ENCODE assay signal across 9 mouse cellular contexts in the genomic region with DNA sequence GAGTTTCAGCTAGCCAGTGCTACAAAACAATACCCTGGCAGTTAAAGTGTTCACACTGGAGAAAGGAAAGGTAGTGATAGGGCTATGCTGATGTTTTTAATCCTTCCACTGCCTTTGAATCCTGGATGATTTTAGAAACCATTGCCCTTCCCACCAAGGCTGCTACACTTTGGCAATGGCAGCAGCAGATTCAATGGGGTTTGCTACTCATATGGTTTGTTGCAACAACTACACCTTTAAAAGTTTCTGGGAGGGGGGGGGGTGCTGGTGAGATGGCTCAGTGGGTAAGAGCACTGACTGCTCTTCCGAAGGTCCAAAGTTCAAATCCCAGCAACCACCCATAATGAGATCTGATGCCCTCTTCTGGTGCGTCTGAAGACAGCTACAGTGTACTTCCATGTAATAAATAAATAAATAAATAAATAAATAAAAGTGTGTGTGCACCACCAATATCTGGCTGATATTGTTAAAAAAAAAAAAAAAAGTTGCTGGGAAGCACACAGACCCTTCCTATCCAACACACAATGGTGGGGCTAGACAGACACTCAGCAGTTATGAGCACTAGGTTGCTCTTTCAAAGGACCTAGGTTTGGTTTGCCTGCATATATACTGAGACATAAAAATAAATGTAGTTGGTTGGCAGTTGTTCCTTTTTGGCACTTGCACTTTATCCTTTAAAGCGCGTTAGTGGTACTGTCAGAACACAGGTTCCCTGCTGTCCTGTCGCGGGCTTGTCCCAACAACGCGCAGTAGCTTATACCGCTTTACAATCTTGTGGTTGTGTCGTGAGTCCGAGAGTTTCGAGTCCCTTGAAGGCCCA. TPM values are rescaled to one million over a fixed set of nuclear protein-coding genes. Genes with fewer than 3 reads are reported as not detected.
DNase-seq lines count a peak whose midpoint lies in the region; ATAC-seq and TF ChIP-seq lines count a peak whose summit lies in the region.
"Had no signal": no experiment of that assay in that cellular context is flagged by ENCODE, and none has a peak within 500 bp of the region (broad histone marks: within the 10 kb centered on the region; RNA-seq: fewer than 3 reads in every experiment).

No protein-coding gene starts in this region.

- H3K9me3 ChIP-seq in forebrain, embryonic 10.5 days: no peaks in the 10 kb centered on the region
- H3K9me3 ChIP-seq in forebrain, embryonic 16.5 days (ENCODE audit: control insufficient read depth, low read length): no peaks in the 10 kb centered on the region
- H3K9me3 ChIP-seq in CH12.LX (replicated peaks; ENCODE audit: low read length): no peaks in the 10 kb centered on the region
- H3K9me3 ChIP-seq in limb, embryonic 14.5 days (ENCODE audit: control insufficient read depth, low read length): no peaks in the 10 kb centered on the region

- H3K79me2 ChIP-seq in CH12.LX (replicated peaks; ENCODE audit: control insufficient read depth, extremely low read depth, insufficient read depth, poor library complexity, severe bottlenecking): peaks cover 14% of the 10 kb centered on the region; the same call in 1 of the 2 replicates

- TF ChIP-seq POLR2A in CH12.LX (IDR thresholded peaks at IDR 0.05; ENCODE audit: low read depth, low read length): no peak
- no peak for TF ChIP-seq POLR2A in limb, embryonic 14.5 days (IDR thresholded peaks at IDR 0.05; ENCODE audit: borderline replicate concordance, extremely low read depth, insufficient read depth, insufficient read length)

- peak overlapping the region; percentile 88 for H3K4me3 ChIP-seq in forebrain, embryonic 10.5 days
- no peak overlapping the region for H3K4me3 ChIP-seq in forebrain, embryonic 16.5 days (replicated peaks; ENCODE audit: low read length)
- H3K4me3 ChIP-seq in CH12.LX (replicated peaks in 1 of 3; ENCODE audit: low read depth in 2 of 3, low read length in 2 of 3, poor library complexity in 1 of 3): peak overlapping the region; percentile 27 to 40 (median 28)
- peak overlapping the region; percentile 76 for H3K4me3 ChIP-seq in limb, embryonic 14.5 days (replicated peaks; ENCODE audit: low read length)

- peak in 1 of 2 experiments; percentile 13; a peak in 1 of 4 replicates for TF ChIP-seq CTCF in CH12.LX (conservative IDR thresholded peaks at IDR 0.05 in 1 of 2, IDR thresholded peaks at IDR 0.05 in 1 of 2; ENCODE audit: low read depth in 2 of 2, low read length in 2 of 2)

- no peak for DNase-seq in forebrain, embryonic 10.5 days (ENCODE audit: extremely low spot score, low spot score)
- DNase-seq in CH12.LX (ENCODE audit: extremely low read depth): no peak
- peak; percentile 22 to 47 for DNase-seq in heart, postnatal 10 days
- DNase-seq in limb, embryonic 14.5 days (ENCODE audit: low spot score): no peak
- no peak for DNase-seq in spleen, postnatal 4 days (ENCODE audit: low spot score in 2 of 2)
- no peak for DNase-seq in frontal cortex, postnatal 10 days (ENCODE audit: low spot score in 2 of 2)

- no peak for TF ChIP-seq RAD21 in CH12.LX (IDR thresholded peaks at IDR 0.05; ENCODE audit: low read depth, low read length)

- no peak for TF ChIP-seq EP300 in CH12.LX (IDR thresholded peaks at IDR 0.05; ENCODE audit: low read length)

- no peak overlapping the region for H3K9ac ChIP-seq in forebrain, embryonic 16.5 days (replicated peaks; ENCODE audit: low read depth, low read length)
- H3K9ac ChIP-seq in CH12.LX (ENCODE audit: insufficient read depth, low read depth): peak overlapping the region; percentile 29; the same call in 1 of the 2 replicates
- H3K9ac ChIP-seq in limb, embryonic 14.5 days (ENCODE audit: low read depth, low read length, severe bottlenecking): no peak overlapping the region

- peaks cover 14% of the 10 kb centered on the region for H3K4me1 ChIP-seq in forebrain, embryonic 10.5 days
- H3K4me1 ChIP-seq in forebrain, embryonic 16.5 days (replicated peaks; ENCODE audit: control insufficient read depth, insufficient read depth, low read length): peaks cover 8% of the 10 kb centered on the region
- peaks cover 4 to 19% of the 10 kb centered on the region in 2 experiments; a peak in 3 of 4 replicates for H3K4me1 ChIP-seq in CH12.LX (ENCODE audit: control insufficient read depth in 1 of 2, insufficient read depth in 2 of 2)
- H3K4me1 ChIP-seq in limb, embryonic 14.5 days (ENCODE audit: control insufficient read depth, insufficient read depth, low read length): 0 out of 2 replicates have a peak, but pooled peaks cover 4% of the 10 kb centered on the region

- 76% methylated on average over 12 of the region's 12 CpGs for WGBS in forebrain, embryonic 10.5 days
- 75% methylated on average over 12 of the region's 12 CpGs for WGBS in forebrain, embryonic 16.5 days
- 69% methylated on average over 12 of the region's 12 CpGs for WGBS in limb, embryonic 14.5 days

- ATAC-seq in forebrain, embryonic 16.5 days: no peak
- no peak for ATAC-seq in limb, embryonic 14.5 days (ENCODE audit: low FRiP score, low read depth)
- no peak for ATAC-seq in activated CD4-positive, CD25-positive, alpha-beta regulatory T cell, adult 4 months

- H3K27ac ChIP-seq in forebrain, embryonic 10.5 days: no peak overlapping the region
- H3K27ac ChIP-seq in forebrain, embryonic 16.5 days (ENCODE audit: low read length): no peak overlapping the region
- H3K27ac ChIP-seq in CH12.LX (ENCODE audit: insufficient read depth, low read depth): 0 out of 2 replicates have a peak overlapping the region, but pooled peaks have one; percentile 8
- no peak overlapping the region for H3K27ac ChIP-seq in limb, embryonic 14.5 days (replicated peaks; ENCODE audit: low read depth, low read length)

- no peaks in the 10 kb centered on the region for H3K27me3 ChIP-seq in forebrain, embryonic 10.5 days (ENCODE audit: poor library complexity, severe bottlenecking)
- no peaks in the 10 kb centered on the region for H3K27me3 ChIP-seq in forebrain, embryonic 16.5 days (replicated peaks; ENCODE audit: control insufficient read depth, insufficient read depth, low read length)
- no peaks in the 10 kb centered on the region for H3K27me3 ChIP-seq in CH12.LX (replicated peaks)
- H3K27me3 ChIP-seq in limb, embryonic 14.5 days (ENCODE audit: control insufficient read depth, insufficient read depth, low read length): no peaks in the 10 kb centered on the region

- dilution Hi-C loops in CH12.LX (cut with MboI; ENCODE audit: extremely low pct_ligation_motif_present, extremely low pct_unique_long_range_greater_than_20kb, low sequenced_read_pairs): no loop called here

- intact Hi-C loops in heart, postnatal 10 days (cut with DNase I): no loop called here

- H3K4me2 ChIP-seq in forebrain, embryonic 16.5 days (ENCODE audit: low read length): no peak overlapping the region
- peak overlapping the region; percentile 31 for H3K4me2 ChIP-seq in CH12.LX (ENCODE audit: insufficient read depth, low read depth, poor library complexity, severe bottlenecking)
- peak overlapping the region; percentile 81; the same call in 1 of the 2 replicates for H3K4me2 ChIP-seq in limb, embryonic 14.5 days (replicated peaks; ENCODE audit: low read depth, low read length, severe bottlenecking)

- peaks cover 70% of the 10 kb centered on the region for H3K36me3 ChIP-seq in forebrain, embryonic 10.5 days (replicated peaks)
- H3K36me3 ChIP-seq in forebrain, embryonic 16.5 days (ENCODE audit: control insufficient read depth, insufficient read depth): peaks cover 6% of the 10 kb centered on the region; the same call in 1 of the 2 replicates
- peaks cover 46 to 73% of the 10 kb centered on the region in 2 experiments for H3K36me3 ChIP-seq in CH12.LX (replicated peaks in 1 of 2; ENCODE audit: control insufficient read depth in 1 of 2, insufficient read depth in 1 of 2, low read length in 1 of 2)
- peaks cover 63% of the 10 kb centered on the region for H3K36me3 ChIP-seq in limb, embryonic 14.5 days (ENCODE audit: control insufficient read depth, insufficient read depth, low read length)

- in situ Hi-C loops in CH12.LX (cut with MboI; ENCODE audit: low pct_ligation_motif_present, low pct_unique_long_range_greater_than_20kb, low sequenced_read_pairs): no loop called here

RNA-seq across cellular contexts. Expression of a gene that starts 1.1 kb away (rescaled TPM):
- 311 and 331 TPM in 2 replicates for polyA plus RNA-seq in forebrain, embryonic 10.5 days (2016; fragmentation: Nextera tagmentation; extraction: Ambion mirVana)
- polyA plus RNA-seq in forebrain, embryonic 16.5 days (2015; fragmentation: Nextera tagmentation; extraction: Ambion mirVana): 429 and 443 TPM in 2 replicates
- total RNA-seq in CH12.LX (2012; rRNA removed) (265 and 269 TPM in 2 replicates), CH12.LX (2014; rRNA removed) (296 and 371 TPM in 2 replicates)
- 356 and 502 TPM in 2 replicates for polyA plus RNA-seq in CH12.LX (2012; ENCODE audit: insufficient read length, low read depth)
- total RNA-seq in heart, postnatal 10 days (2021): 100 to 1,000 TPM; 336 to 346 TPM
- 177 and 331 TPM in 2 replicates for polyA plus RNA-seq in limb, embryonic 14.5 days (2012; rRNA removed)
- 527 and 545 TPM in 2 replicates for polyA plus RNA-seq in limb, embryonic 14.5 days (2014; fragmentation: Nextera tagmentation; extraction: Ambion mirVana)
- 1,000 to 10,000 TPM; 1,328 to 1,584 TPM for polyA plus RNA-seq in activated CD4-positive, CD25-positive, alpha-beta regulatory T cell, adult 4 months (2017; shearing (Covaris generic))

RNA-seq across cellular contexts. Expression of a gene that starts 6.6 kb away (rescaled TPM):
- polyA plus RNA-seq in forebrain, embryonic 10.5 days (2016; fragmentation: Nextera tagmentation; extraction: Ambion mirVana): 127 and 128 TPM in 2 replicates
- 105 and 111 TPM in 2 replicates for polyA plus RNA-seq in forebrain, embryonic 16.5 days (2015; fragmentation: Nextera tagmentation; extraction: Ambion mirVana)
- total RNA-seq in CH12.LX (2012; rRNA removed) (105 and 126 TPM in 2 replicates), CH12.LX (2014; rRNA removed) (121 and 133 TPM in 2 replicates)
- 132 and 166 TPM in 2 replicates for polyA plus RNA-seq in CH12.LX (2012; ENCODE audit: insufficient read length, low read depth)
- total RNA-seq in heart, postnatal 10 days (2021): 10 to 100 TPM; 28.3 to 31.5 TPM
- polyA plus RNA-seq in limb, embryonic 14.5 days (2012; rRNA removed): 108 and 117 TPM in 2 replicates
- polyA plus RNA-seq in limb, embryonic 14.5 days (2014; fragmentation: Nextera tagmentation; extraction: Ambion mirVana): 91.1 and 92.1 TPM in 2 replicates
- polyA plus RNA-seq in activated CD4-positive, CD25-positive, alpha-beta regulatory T cell, adult 4 months (2017; shearing (Covaris generic)): 100 to 1,000 TPM; 109 to 120 TPM

RNA-seq across cellular contexts. Expression of a gene that starts 25.7 kb away (rescaled TPM):
- polyA plus RNA-seq in forebrain, embryonic 10.5 days (2016; fragmentation: Nextera tagmentation; extraction: Ambion mirVana): 141 and 144 TPM in 2 replicates
- polyA plus RNA-seq in forebrain, embryonic 16.5 days (2015; fragmentation: Nextera tagmentation; extraction: Ambion mirVana): 42.0 and 44.7 TPM in 2 replicates
- 95.5 and 98.3 TPM in 2 replicates for total RNA-seq in CH12.LX (2012; rRNA removed)
- total RNA-seq in CH12.LX (2014; rRNA removed): 107 and 126 TPM in 2 replicates
- polyA plus RNA-seq in CH12.LX (2012; ENCODE audit: insufficient read length, low read depth): 241 and 266 TPM in 2 replicates
- 10 to 100 TPM; 16.2 to 16.4 TPM for total RNA-seq in heart, postnatal 10 days (2021)
- 65.5 and 86.5 TPM in 2 replicates for polyA plus RNA-seq in limb, embryonic 14.5 days (2012; rRNA removed)
- polyA plus RNA-seq in limb, embryonic 14.5 days (2014; fragmentation: Nextera tagmentation; extraction: Ambion mirVana): 54.4 and 59.6 TPM in 2 replicates
- 10 to 100 TPM; 45.7 to 48.7 TPM for polyA plus RNA-seq in activated CD4-positive, CD25-positive, alpha-beta regulatory T cell, adult 4 months (2017; shearing (Covaris generic))

RNA-seq across cellular contexts. Expression of a gene that starts 28.8 kb away (rescaled TPM):
- polyA plus RNA-seq in forebrain, embryonic 10.5 days (2016; fragmentation: Nextera tagmentation; extraction: Ambion mirVana): 55.6 and 59.9 TPM in 2 replicates
- polyA plus RNA-seq in forebrain, embryonic 16.5 days (2015; fragmentation: Nextera tagmentation; extraction: Ambion mirVana): 10.9 and 11.7 TPM in 2 replicates
- total RNA-seq in CH12.LX (2012; rRNA removed) (51.0 and 64.6 TPM in 2 replicates), CH12.LX (2014; rRNA removed) (41.0 and 41.3 TPM in 2 replicates)
- 80.7 and 110 TPM in 2 replicates for polyA plus RNA-seq in CH12.LX (2012; ENCODE audit: insufficient read length, low read depth)
- 10 to 100 TPM in 1 of 2 experiments, 1 to 10 TPM in 1; 7.5 to 10.7 TPM for total RNA-seq in heart, postnatal 10 days (2021)
- 37.2 and 40.0 TPM in 2 replicates for polyA plus RNA-seq in limb, embryonic 14.5 days (2012; rRNA removed)
- 27.2 and 27.3 TPM in 2 replicates for polyA plus RNA-seq in limb, embryonic 14.5 days (2014; fragmentation: Nextera tagmentation; extraction: Ambion mirVana)
- polyA plus RNA-seq in activated CD4-positive, CD25-positive, alpha-beta regulatory T cell, adult 4 months (2017; shearing (Covaris generic)): 1 to 10 TPM; 3.6 to 5.0 TPM

RNA-seq across cellular contexts. Expression of a gene that starts 42.1 kb away (rescaled TPM):
- polyA plus RNA-seq in forebrain, embryonic 10.5 days (2016; fragmentation: Nextera tagmentation; extraction: Ambion mirVana): 0.25 and 0.42 TPM in 2 replicates
- polyA plus RNA-seq in forebrain, embryonic 16.5 days (2015; fragmentation: Nextera tagmentation; extraction: Ambion mirVana): 0.38 and 1.1 TPM in 2 replicates
- total RNA-seq in CH12.LX (2012; rRNA removed): 0.04 TPM in 1 of 2 replicates, not detected in the other
- total RNA-seq in CH12.LX (2014; rRNA removed): not detected in 2 replicates
- polyA plus RNA-seq in CH12.LX (2012; ENCODE audit: insufficient read length, low read depth): not detected in 2 replicates
- not detected for total RNA-seq in heart, postnatal 10 days (2021)
- polyA plus RNA-seq in limb, embryonic 14.5 days (2012; rRNA removed): 22.5 and 32.5 TPM in 2 replicates
- 7.9 and 11.7 TPM in 2 replicates for polyA plus RNA-seq in limb, embryonic 14.5 days (2014; fragmentation: Nextera tagmentation; extraction: Ambion mirVana)
- not detected for polyA plus RNA-seq in activated CD4-positive, CD25-positive, alpha-beta regulatory T cell, adult 4 months (2017; shearing (Covaris generic))
- polyA plus RNA-seq: heart, postnatal 0 days had no signal

Comparison
In these comparisons a context has a peak if more than half of its experiments do, and no peak if none do; other contexts are left out.
1. DNase-seq: peak in heart, postnatal 10 days (2 of 2); none in forebrain, embryonic 10.5 days (single experiment), CH12.LX (single experiment), limb, embryonic 14.5 days (single experiment), spleen, postnatal 4 days (0 of 2) and frontal cortex, postnatal 10 days (0 of 2).